Mouse (Mus musculus) 3T3-L1 (cell line): ENCODE data around the gene Hoxd9.

ENCODE experiments used
- DNase-seq: peaks from one replicate; pipeline ENCODE4 v3.0.0-alpha.2; 2015; ENCODE audit warnings: low read depth, low spot score

Gene Hoxd9

DNA sequence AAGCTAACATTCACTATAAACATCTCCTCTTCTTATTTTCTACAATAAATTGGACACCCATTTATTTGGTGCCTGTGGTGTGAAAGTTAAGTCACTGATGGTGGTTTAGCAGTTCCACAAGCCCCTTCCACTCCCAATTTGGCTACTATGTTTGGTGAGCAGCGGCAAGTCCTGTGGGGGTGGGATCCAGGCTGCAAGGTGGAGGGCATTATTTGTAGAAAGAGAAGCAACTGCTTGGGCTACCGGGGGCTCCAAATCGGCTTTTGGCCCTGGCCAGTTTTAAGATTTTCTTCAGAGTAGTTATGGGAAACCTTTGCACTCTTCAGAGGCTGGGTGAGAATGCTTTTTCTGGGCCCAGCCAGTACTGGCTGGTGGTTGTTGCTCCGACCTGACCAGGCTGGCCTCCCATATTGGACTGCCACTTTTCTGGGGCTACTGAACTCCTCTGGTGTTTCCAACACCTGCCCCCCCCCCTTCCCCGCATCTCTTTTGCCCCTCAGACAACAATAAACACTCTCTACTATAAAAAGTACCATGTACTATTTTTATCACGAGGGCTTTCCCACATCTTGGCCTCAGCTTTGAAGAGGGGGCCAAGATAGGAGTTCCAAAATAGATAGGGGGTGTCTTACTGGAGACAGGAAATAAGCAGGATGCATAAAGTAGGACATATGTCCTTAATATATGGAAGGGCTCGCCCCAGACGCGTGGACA, 34.4 kb downstream of the Hoxd9 start:
- DNase-seq: no peak

DNA sequence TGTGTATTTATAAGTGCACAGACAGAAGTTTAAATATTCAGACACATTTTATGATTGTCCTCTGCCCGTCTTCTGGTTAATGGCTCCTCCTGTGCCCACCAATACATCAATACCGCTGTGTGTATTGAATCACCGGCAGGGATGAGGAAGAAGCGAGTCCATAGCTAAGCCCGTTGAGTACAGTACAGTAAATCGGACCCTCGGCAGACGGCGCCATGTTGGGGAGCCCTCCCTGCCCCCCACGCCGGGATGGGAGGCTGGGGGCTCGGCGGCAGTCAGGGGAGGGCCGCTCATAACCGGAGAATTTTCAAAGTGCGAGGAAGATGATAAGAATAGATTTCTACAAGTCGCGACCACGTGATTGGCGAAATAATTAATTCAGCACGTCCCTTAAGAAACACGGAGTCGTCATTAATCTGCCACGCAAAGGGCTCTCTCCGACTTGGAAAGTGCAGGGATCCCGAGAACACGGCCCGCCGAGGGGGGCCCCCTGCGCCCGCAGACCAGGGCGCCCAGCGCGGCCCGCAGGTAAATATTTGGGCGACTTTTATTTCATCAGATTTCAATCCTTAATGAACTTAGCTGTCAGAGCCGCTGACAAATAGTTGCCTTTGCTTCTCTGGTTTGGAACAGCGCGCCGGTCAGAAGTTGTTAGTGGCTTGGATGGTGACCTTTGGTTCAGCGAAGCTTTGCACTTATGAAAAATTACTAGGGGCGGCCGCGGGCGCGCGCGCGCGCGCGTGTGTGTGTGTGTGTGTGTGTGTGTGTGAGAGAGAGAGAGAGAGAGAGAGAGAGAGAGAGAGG, 35.2 kb downstream of the Hoxd9 start:
- no peak for DNase-seq

DNA sequence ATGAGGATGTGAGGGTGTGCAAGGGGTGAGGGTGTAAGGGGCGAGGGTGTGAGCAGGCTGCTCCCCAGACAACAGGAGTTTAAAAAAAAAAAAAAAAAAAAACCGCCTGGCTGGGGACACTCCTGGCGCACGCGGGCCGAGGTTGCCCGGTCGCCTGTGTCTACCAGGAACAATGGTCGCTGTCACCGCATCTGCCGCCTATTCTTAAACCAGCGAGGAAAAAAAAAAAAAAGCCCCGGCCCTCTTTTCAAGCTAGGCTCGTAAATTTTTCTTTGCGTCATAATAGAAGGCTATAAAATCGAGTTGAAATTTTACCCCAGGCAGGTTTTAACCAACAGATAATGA, 35.8 kb downstream of the Hoxd9 start:
- no peak for DNase-seq

DNA sequence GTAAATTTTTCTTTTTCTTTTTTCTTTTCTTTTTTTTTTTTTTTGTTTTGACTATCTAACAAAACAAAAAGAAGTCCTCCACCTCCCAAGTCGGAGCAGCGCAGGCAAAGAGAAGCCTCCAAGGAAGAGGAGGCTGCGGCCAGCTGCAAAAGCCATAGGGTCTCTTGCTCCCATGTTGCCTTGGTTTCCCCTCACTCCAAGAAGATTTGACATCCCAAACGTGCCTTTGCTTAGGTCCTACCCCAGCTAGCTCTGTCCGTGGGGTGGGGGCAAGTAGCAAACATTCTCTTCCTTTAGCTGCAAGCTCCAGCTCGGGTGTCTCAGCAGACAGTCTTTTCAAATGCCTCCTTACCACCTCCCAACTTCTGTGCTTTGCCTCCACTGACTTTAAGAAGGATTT, 36.2 kb downstream of the Hoxd9 start:
- no peak for DNase-seq

DNA sequence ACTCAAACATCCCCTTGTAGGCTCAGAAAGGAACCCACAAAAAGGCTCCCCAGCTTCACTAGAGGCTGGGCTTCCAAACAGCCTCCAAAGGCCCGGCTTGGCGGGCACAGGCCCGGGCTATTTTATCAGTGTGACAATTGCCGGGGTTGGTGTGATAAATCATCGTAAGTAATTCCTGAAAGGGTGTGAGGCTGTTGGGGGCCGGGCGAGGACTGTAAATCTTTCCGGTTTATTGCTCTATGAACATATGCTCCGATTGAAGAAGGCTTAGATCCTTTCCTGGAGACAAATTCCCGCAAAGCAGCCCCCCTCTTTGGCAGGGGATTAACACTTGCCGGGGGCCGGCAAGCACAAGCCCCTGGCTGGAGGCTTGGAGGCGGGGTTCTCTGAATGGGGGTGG, 36.9 kb downstream of the Hoxd9 start:
- DNase-seq: no peak

DNA sequence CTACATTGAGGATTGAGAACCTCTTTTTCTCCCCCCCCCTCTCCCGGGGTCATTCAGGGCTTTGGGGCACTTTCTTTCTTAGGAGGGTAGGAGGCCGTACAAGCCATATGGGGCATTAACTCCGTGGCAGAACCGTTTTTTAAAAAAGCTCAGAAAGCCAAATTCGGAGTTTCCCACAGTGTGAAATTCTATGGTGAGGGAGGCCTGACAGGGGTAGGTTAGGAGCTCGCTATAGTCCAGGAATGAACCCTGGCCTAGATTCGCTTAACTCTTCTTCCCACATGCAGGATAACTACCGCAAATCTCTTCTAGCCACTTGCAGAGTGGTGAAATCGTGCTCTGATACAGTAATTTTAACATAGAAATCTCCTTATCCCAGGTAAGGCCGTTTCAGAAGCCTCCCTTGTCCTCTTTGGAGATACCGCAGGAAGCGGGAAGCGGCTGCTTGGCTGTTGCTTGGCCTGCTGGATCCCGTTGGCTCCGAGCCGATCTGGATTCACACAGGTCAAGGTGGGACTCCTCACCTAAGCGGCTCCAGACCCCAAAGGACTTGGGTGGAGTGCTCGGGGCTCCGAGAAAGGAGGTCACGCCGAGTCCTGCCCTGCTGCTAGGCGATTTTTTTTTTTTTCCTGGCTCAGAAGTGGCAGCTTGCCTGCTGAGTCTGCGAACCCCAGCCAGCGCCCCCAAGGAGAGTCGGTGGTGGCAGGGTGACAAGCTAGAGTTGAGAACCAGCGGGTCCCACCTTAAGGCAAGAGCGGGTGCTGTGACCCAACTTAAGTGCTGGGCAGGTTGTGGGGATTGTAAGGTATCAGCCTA, 37.7 kb downstream of the Hoxd9 start:
- no peak for DNase-seq

DNA sequence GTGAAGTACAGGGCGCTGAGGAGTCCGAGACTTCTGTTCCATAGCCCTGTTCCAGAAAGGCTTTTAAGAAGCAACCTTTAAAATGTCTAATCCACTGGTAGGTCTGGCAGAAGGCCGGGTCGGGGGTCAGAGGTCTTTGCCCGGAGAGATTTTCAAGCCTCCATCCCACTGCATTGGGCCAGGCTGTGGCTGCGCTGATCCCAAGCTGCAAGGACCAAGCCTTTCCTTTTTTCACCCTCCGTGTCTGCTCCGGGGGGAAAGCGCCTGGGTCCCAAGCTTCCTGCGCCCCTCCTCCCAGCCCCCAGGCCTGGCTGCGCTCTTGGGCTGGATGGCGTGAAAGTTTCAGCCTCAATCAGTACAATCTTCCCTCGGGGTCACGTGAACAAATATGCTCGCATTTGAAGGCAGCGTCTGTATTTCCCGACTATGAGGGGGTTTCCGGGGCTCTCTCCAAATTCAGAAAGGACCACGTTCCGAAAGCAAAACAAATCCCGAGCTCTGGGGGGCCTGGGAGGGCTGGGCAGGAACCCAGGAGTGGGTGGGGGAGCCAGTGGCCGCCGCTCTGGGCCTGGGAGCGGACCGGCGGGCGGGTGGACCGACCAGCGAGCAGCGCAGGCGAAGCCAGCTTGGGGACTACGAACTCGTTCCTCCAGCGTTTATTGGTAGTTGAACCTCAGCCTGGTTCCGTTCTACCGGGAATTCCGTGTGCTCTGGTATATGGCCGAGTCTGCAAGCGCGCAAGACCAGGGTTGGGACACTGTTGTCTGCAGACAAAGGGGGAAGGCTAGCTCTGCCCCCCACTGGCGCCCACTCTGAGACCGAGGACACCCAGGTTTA, 38.5 kb downstream of the Hoxd9 start:
- no peak for DNase-seq

DNA sequence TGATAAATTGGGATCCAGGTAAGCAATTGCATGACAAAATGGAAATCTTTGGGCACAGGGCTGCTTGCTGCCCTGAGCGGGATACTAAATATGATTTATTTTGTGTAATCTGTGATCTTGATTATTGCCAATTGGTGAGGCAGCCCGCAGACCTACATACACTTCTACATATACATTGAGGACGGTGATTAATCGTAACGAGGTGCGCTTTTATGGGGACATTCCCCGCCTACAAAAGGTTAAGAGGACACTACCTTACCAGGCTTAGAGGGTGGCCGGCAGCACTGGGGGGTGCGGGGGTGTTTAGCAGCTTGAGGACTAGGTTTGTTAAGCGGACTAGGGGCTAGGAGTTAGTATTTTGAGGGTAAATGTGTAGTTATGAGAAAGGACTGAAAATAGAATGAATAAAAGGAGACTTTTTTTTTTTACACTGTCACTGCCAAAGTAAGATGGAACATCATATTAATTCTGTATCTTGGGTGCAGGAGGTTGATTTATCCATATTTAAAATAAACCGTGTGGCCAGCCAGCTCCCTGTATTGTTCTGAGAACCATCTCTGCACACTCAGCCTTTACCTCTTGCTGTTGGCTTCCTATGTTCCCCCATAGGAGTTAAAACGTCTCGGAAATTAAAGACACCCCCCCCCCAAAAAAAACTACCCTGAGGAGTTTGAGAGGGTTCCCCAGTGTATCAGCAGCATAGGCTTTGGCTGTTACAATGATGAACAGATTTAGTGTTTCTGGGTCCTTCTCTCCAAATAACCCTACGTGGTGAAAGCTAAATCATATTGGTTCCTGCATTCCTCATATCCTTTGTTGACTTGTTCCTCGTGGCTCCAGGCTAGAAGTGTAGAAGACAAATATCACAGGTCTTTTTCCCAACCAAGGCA, 39.4 kb downstream of the Hoxd9 start:
- no peak for DNase-seq

DNA sequence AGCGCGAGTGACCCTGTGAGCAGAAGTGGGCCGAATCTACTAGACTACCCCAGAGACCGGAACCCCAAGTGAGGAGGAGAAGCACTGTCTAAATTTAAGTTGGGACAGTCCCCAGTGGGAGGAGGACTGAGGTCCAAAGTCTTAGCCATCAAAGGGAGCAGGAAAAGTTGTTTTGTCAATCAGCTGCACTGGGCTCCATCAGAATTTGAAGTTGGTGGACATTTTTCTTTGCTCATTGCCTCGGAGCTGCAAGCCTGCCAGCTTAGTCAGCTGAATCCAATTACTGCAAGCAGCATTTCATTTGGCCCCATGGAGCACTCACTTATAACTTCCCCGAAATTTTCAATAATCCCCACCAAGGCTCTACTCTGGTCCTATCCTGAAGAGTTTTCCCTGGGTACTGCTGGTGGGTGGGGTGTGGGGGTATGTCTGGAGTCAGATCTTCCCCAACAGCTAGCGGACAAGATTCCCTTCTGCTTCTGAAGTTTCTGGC, 40.1 kb downstream of the Hoxd9 start:
- DNase-seq: no peak

DNA sequence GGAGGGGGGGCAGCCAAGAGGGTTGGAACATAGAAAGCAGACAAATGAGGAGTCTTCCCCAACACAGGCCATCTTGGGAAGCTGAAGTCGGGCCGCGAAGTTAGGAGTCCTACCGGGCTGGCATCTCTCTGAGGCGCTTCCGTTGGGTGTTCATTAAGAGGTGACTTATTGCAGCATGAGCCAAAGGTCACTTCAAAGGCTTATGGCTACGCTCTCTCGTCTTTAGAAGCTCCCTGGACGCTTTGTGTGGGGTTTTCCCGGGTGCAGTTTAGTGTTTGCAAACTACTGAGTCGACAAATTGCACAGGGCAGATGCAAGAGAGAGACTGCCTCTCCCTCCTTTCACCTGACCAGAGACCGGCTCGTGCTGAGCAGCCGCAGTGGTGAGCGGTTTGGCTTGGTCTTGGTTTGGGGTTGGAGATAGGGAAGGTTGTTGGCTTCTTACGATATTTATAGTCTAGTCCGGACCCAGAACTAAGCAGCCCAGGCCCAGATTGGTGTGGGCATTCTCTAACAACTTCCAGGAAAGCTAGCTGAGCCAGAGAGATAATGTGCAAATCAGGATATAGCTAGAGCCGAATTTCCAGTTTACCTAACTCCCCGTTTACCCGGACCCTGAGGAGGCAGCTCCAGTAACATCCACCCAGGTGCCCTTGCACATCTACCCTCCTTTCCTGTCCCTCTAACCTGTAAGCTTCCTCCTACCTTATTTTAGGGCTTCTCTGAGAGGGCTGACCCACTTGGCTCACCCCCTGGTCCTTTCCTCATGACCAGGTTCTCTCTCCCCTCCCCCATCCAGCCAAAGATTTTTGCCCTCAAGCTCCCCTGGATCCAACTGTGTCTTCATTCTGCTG, 41.3 kb downstream of the Hoxd9 start:
- DNase-seq: no peak

DNA sequence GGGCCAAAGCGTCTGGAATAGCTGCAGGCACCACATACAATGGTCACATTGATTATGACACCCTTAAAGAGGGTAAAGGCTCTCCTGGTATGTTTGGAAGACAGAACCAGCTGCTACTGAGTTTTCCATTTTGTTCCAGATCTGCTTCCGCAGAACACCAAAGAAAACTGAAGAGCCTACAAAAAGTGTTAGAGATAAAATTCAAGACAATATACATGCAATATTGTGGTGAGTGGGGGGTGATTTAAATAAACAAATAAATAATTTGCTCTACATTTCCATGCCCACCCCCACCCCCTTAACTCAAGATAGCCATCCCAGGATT, 41.9 kb downstream of the Hoxd9 start:
- DNase-seq: no peak

DNA sequence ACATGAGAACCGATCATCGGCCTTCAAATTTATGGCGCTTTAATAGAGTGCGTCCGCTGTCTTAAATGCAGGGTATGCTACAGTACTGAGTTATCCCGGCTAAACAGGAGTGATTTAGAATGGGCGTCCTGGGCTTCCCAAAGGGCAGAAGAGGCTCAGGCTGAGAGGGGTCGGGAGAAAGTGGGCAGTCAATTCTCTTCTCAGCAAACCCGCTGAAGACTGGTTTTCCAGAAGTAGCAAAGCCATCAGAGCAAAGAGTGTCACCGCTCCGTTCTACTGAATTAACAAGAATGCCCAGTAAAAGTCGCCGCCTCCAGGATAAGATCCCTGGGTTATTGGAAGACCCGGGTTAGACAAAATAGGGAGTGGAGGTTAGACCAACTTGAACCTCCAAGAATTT, 42.3 kb downstream of the Hoxd9 start:
- DNase-seq: no peak

DNA sequence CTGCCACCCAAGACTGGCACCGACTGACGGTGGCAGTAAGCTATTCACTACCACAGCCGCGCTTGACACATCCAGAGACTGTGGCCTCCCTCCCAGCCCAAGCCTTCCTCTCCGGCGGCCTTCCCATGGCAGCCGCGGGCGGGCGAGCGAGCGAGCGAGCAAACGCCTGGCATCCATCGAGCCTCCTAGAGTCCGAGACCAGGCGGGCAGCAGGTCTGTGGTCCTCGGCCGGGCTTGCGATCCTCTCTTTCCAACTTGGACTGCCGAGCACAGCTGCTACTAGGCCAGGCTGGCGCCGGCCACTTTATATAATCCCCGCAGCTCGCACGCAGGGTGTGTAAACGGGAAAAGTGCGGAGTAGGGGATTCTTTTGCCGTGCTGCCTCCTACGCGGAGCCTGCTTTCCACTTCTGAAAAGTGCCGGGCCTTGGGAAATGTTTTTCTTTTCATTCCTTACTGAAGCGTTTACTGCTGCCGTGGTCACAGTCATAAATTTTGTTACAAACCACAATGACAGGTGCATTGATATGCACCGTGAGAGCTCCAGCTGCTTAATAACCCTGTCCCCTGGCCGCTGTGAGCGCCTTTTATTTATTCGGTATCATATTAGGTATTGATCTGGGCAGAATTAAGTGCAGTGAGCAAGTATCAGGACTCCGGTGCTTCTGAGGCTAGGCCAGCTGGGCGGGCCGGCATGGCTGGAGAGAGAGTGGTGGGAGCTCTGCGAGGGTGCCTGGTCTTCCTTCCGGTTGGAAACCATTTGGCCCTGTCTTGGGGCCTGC, 43.0 kb downstream of the Hoxd9 start:
- DNase-seq: no peak

DNA sequence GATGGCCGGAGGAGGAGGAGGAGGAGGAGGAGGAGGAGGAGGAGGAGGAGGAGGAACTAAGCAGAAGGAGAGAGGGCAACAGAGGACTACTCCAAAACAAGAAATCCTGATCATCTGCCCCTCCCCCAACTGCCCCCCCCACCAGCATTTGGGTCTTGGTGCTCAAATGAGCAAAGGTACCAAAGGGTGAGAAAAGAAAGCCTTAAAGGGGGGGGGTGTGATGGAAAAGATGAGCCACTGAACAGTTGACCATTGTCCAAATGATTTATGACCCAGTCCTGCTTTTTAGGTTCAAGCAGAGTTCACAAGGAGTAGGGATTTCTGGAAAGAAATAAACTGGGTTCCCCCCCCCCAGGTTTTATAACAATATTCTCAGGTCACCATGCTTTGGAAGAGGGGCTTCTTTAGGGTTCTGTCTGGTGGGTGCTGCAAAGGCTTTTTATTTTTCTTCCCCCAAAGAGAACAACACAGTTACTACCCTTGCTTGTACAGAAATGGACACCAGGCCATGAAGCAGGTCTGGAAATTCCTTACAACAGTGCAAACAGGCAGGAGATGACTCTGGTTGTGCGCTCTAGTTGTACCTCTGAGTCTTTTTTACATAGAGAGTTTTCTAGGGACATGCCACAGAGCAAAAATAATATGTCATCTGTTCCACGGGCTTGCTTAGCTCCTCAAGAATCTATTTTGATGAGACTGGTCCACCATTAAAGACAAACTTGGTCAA, 43.9 kb downstream of the Hoxd9 start:
- no peak for DNase-seq

DNA sequence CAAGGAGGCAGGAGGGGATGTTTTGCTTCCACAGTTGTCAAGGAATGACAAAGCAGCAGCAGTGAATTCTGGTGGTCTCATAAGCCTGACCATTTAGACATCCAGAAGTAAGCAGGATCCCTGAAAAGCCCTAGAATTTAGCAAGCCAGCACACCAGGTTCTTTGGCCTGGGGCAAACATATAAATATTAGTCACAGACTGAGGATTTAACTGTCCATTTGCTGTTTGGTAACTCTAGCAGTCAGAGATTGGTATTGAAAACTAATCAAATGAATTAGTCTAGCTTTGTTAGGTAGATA, 44.4 kb downstream of the Hoxd9 start:
- no peak for DNase-seq

DNA sequence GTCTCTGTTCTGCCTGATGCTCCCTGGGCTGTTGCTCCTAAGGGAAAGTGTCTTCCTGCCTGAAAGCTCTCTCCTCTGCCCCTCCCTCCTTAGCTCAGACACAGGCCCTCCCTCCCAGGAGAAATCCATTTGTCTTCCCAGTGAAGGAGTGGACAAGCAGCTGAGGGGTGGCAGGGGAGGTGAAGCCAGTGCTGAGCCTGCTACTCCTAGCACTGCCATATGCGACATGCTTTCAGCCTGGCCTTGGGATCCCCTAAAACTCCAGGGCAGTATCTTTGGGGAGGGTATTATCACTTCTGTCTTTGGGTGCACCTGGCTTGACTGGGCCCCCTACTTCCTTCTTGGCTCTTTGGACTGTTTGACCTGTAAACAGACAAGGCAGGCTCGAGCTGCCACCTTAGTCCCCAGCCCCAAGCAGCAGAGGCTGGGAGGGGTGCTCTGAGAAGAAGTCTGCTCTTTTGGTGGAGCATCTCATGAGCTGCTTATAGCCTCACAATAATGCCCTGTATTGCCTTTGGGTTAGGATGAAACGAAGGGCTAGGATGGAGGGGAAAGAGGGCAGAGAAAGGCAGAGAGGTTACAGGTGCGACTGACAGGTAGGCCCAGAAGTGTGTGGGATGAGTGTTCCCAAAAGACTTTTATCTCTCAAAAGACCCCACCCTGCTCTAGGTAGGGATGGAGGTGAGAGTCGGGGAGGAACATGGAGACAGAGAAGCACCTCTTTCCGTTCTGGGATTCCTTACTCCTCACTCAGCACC, 48.2 kb downstream of the Hoxd9 start:
- DNase-seq: no peak

DNA sequence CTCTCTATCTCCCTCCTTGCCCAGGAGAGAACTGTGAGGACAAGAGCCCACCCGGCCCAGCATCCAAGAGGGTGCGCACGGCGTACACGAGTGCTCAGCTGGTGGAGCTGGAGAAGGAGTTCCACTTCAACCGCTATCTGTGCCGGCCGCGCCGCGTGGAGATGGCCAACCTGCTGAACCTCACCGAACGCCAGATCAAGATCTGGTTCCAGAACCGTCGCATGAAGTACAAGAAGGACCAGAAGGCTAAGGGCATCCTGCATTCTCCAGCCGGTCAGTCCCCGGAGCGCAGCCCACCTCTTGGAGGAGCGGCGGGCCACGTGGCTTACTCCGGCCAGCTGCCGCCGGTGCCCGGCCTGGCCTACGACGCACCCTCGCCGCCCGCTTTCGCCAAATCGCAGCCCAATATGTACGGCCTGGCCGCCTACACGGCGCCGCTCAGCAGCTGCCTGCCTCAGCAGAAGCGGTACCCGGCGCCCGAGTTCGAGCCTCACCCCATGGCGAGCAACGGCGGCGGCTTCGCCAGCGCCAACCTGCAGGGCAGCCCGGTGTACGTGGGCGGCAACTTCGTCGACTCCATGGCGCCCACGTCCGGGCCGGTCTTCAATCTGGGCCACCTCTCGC, 48.9 kb downstream of the Hoxd9 start:
- DNase-seq: no peak
